Mouse (Mus musculus) v-Abl transformed pro-B cells (cell line): Measurements from ENCODE around the gene Hemgn.

Experiments used
- in situ Hi-C, 2 experiments: fragments of 400-800 bp; cut with MboI; formaldehyde crosslinking; loops; one replicate each; pipeline ENCODE4 v1.15.1; 2025; ENCODE audit not compliant: unreplicated experiment in 2 of 2

The Hemgn gene

GRCm38 (mm10) chr4:46422625-46423024 lies 9.3 kb upstream of the Hemgn start:
- in situ Hi-C loops = no loop called here

- in situ Hi-C loops = no loop called here
Measured at GRCm38 (mm10) chr4:46418851-46419250, 5.5 kb upstream of the Hemgn start.

GRCm38 (mm10) chr4:46417491-46417890 lies 4.2 kb upstream of the Hemgn start:
- in situ Hi-C loops = no loop called here

- in situ Hi-C loops = loop anchor here in 1 of 2 experiments (5.0 kb wide), 1 partner anchor 35 kb away; no protein-coding TSS in a partner anchor
Measured at GRCm38 (mm10) chr4:46412113-46412512, 1.2 kb downstream of the Hemgn start.

- in situ Hi-C loops = loop anchor here in 1 of 2 experiments (5.0 kb wide), 1 partner anchor 36 kb away; no protein-coding TSS in a partner anchor
Measured at GRCm38 (mm10) chr4:46411489-46411888, 1.8 kb downstream of the Hemgn start.

- in situ Hi-C loops = loop anchor here in 1 of 2 experiments (5.0 kb wide), 1 partner anchor 37 kb away; no protein-coding TSS in a partner anchor
Measured at GRCm38 (mm10) chr4:46410677-46411076, 2.6 kb downstream of the Hemgn start.

- in situ Hi-C loops = no loop called here
Measured at GRCm38 (mm10) chr4:46406966-46407703, 6.2 kb downstream of the Hemgn start.

- in situ Hi-C loops = no loop called here
Measured at GRCm38 (mm10) chr4:46404042-46404795, 9.1 kb downstream of the Hemgn start.

- in situ Hi-C loops = loop anchor here in 1 of 2 experiments (5.0 kb wide), 1 partner anchor 48 kb away; no protein-coding TSS in a partner anchor
Measured at GRCm38 (mm10) chr4:46398839-46399238, 14.5 kb downstream of the Hemgn start.

GRCm38 (mm10) chr4:46395736-46396135 lies 17.6 kb downstream of the Hemgn start:
- in situ Hi-C loops = loop anchor here in 1 of 2 experiments (5.0 kb wide), 1 partner anchor 52 kb away; no protein-coding TSS in a partner anchor

GRCm38 (mm10) chr4:46394388-46394787 lies 18.9 kb downstream of the Hemgn start:
- in situ Hi-C loops = loop anchor here in 1 of 2 experiments (5.0 kb wide), 2 partner anchors 63 to 258 kb away; partner anchors contain the start of gene Tbc1d2

- in situ Hi-C loops = loop anchor here in 1 of 2 experiments (5.0 kb wide), 2 partner anchors 67 to 262 kb away; partner anchors contain the start of gene Tbc1d2
Measured at GRCm38 (mm10) chr4:46390390-46390970, 22.8 kb downstream of the Hemgn start.

GRCm38 (mm10) chr4:46389612-46390341 lies 23.5 kb downstream of the Hemgn start:
- in situ Hi-C loops = loop anchor here (5.0 to 10.0 kb wide), 3 partner anchors 68 to 265 kb away; partner anchors contain the start of gene Tbc1d2 (in 2 of the 2)

- in situ Hi-C loops = loop anchor here in 1 of 2 experiments (10.0 kb wide), 1 partner anchor 266 kb away; the partner anchor contains the start of gene Tbc1d2
Measured at GRCm38 (mm10) chr4:46389013-46389611, 24.2 kb downstream of the Hemgn start, which contains the start of gene Trmo. Gene Trmo (minus strand): TSS chr4:46389437.

- in situ Hi-C loops = loop anchor here in 1 of 2 experiments (10.0 kb wide), 1 partner anchor 266 kb away; the partner anchor contains the start of gene Tbc1d2
Measured at GRCm38 (mm10) chr4:46388556-46388955, 24.8 kb downstream of the Hemgn start.

GRCm38 (mm10) chr4:46374869-46375368 lies 38.4 kb downstream of the Hemgn start:
- in situ Hi-C loops = loop anchor here in 1 of 2 experiments (25.0 kb wide), 1 partner anchor 662 kb away; no protein-coding TSS in a partner anchor

- in situ Hi-C loops = loop anchor here in 1 of 2 experiments (25.0 kb wide), 1 partner anchor 663 kb away; no protein-coding TSS in a partner anchor
Measured at GRCm38 (mm10) chr4:46374455-46374854, 38.9 kb downstream of the Hemgn start.

- in situ Hi-C loops = loop anchor here in 1 of 2 experiments (25.0 kb wide), 1 partner anchor 666 kb away; no protein-coding TSS in a partner anchor
Measured at GRCm38 (mm10) chr4:46371030-46371429, 42.3 kb downstream of the Hemgn start.

- in situ Hi-C loops = loop anchor here in 1 of 2 experiments (25.0 kb wide), 1 partner anchor 667 kb away; no protein-coding TSS in a partner anchor
Measured at GRCm38 (mm10) chr4:46370406-46370805, 42.9 kb downstream of the Hemgn start.
